Mouse (Mus musculus) kidney, adult 11 months (tissue): ENCODE data around the gene Hemk1.

Source experiments
- DNase-seq: peaks from one replicate; pipeline ENCODE4 v3.0.0; 2022

The Hemk1 gene

GRCm38 (mm10) chr9:107338172-107338883 lies at the start of gene Hemk1:
Gene Hemk1, minus strand, starts transcription at chr9:107338350.
- DNase-seq: peak; percentile 67

DNA sequence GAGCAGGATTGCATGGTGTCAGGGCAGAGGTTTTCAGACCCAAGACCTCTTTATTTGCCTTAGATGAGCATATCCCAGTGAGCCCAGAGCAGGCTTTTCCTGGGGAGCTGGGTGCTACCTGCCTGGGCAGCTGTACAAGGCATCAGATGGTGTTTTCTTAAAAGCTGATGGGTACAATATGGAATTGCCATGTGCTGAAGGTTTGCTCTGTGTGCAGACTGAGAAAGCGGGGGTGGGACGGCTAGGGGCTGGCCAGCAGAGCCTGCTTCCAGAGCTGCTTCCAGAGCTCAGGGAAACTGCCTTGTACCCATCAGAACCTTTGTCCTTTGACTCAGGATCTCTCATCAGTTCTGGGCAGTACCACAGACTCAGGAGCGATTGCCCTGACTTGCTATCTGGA lies 49.6 kb upstream of the Hemk1 start:
- DNase-seq: no peak

DNA sequence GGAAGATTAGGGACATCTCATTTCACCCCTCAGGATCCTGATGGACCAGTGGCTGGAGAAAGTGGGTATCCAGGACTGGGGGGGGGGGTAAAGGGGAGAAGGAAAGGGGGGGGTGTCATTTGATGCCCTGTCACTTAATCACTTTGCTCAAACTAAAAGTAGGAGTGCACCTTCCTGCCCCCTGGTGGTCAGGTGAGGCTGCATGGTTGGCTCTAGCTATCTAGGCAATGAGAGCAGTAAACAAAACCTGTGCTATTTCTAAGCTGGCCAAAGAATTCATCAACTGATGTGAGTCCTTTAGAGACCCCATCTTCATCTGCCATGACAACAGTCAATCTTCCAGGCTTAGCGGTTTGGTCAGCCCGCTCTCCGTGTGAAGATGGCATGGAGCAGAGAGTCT lies 48.6 kb upstream of the Hemk1 start:
- peak; percentile 32 for DNase-seq

DNA sequence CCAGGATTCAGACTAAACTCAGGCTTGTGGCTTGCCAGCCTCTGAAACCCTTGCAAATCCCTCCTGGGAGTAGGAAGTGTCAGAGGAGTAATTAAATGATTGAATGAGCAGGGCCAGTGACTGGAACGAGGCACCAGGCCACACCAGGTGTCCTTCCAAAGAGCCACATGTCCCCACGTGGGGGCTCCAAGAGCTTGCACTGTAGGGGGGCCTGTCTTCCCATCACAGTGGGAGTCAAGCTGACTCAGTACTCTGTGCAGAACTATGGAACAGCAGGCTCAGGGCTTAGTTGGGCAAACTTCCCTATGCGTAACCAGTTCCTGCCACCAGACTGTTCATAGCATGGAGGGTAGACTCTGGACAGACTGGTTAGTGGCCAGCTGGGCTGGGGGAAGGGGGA lies 46.2 kb upstream of the Hemk1 start:
- DNase-seq: no peak

GRCm38 (mm10) chr9:107381723-107382122 lies 43.6 kb upstream of the Hemk1 start:
- no peak for DNase-seq

- no peak for DNase-seq
Measured at GRCm38 (mm10) chr9:107377961-107378512, 39.9 kb upstream of the Hemk1 start.

DNA sequence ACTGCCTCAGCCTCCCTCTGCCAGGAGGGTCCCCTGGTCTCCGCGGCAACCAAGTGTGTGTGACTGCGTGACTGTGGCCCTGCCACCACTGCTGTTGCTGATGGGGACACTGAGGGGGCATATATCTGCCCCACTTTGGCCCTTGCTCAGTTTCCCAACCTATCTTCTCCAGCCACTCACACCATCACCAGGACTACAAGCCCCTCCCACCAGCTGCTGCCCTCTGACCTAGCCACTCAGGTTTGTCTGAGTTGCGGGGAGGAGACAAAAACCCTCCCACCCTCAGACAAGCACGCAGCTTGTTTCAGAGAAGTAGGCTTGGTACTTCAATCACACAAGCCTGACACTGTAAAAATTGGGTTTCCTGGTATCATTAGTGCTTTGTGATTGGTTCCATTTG lies 37.3 kb upstream of the Hemk1 start:
- no peak for DNase-seq

- DNase-seq: peak; percentile 7
Measured at GRCm38 (mm10) chr9:107374623-107375022, 36.5 kb upstream of the Hemk1 start.

DNA sequence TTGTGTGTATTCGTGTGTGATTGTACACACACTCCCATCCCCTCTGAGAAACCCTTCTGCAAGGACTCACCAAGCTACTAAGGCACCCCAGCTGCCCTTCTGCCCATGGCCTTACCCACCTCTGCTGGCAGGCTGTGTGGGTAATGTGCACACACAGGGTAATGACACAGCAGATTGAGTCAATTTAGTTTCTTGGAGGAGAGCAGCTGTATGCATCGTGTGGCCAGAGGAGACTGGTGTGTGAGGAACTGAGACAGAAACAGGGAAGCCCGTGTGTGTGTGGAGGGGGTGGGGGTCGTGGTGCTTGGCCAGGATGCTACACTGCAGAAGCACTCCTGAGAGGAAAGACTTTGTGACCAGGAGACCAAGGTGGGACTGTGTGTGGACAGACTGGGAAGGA lies 34.3 kb upstream of the Hemk1 start:
- DNase-seq: no peak

GRCm38 (mm10) chr9:107370106-107370463 lies 31.9 kb upstream of the Hemk1 start:
- no peak for DNase-seq

DNA sequence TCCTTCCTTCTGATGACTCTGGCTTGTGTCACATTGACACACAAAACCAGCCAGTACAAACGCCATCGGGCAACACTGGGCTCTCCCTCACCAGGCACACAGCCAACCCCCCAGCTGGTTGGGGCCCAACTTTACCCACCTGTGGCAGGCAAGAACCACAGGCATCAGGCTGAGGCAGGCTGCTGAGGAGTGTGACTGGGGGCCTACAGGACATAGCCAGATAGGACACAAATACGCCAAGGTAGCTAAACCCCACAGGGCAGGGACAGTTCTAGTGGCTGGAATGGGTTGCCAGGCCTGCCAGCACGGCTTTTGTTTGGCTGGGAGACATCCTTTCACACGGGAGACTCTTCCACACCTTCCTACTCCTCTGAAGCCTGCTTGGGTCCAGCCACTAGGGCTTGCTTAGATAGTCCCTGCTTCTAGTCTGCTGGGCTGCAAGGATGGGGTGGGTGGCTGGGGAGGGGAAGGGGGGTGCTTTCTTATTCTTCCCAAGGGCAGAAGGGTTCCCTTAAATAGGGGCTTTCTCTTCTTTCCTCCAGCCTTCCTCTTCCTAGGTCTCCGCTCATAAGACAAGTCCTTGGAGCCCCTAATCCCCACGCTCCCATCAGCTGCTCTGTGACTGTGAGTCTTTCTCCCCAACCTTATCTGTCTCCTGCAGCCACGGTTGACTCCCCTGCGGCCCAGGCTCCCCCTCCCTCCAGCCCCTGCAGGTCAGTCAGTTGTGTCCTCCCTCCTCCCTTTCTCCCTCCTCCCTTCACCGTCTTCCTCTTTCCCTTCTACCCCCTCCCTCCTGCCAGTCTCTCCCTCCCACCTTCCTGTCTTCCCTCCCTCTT lies 31.3 kb upstream of the Hemk1 start:
- no peak for DNase-seq

GRCm38 (mm10) chr9:107368302-107368701 lies 30.2 kb upstream of the Hemk1 start:
- DNase-seq: no peak

DNA sequence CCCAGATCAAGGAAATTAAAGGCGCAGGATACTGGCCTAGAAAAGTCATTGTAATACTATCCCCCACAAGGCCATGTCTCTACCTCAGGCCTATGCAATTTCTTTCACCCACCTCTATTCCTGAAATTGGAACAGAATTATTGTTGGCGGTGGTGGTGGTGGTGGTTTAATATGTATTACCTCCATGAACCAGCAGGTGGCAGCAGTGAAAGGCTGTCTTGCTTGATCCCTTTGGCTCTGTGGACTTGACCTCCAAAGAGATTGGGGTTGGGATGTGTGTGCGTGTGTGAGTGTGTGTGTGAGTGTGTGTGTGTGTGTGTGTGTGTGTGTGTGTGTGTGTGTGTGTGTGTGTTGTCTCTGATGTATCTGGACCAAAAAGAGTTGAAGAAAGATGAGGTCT lies 28.5 kb upstream of the Hemk1 start:
- no peak for DNase-seq

DNA sequence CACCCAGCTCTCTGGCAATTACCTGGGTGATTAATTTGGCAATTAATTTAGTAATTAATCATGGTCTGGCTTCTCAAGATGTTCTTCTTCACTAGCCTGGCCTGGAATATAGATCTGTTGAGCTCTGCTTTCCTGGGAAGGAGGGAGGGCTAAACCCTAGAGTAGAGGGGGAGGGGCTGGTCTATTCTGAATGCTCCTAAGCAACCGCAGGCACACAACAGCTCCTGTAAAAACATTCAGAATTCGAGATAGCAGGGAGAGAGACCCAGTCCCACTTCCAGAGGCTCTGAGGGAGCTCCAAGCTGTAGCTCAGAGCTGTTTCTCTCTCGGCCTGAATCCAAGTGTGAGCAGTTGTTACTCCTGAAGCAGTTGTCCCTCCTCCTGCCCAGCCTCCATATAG lies 22.8 kb upstream of the Hemk1 start:
- no peak for DNase-seq

DNA sequence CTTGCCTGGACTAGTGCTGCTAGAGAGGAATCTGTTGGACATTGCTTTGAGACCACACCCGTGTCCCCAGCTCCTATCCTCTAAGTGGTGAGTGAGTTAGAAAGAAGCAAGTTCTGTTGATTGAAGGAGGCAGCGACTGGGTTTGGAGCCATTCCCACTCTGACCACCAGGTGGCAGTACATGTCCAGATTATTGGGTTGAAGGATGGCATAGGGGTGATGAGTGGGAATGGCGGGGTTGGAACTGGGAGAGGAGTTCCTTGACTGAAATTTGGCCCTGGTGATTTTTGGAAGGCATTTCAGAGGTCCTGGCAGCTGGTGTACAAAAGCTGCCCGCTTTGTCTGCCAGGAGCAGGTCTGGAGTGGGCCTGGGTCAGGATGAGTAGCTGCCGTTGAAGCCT lies 19.5 kb upstream of the Hemk1 start:
- no peak for DNase-seq

DNA sequence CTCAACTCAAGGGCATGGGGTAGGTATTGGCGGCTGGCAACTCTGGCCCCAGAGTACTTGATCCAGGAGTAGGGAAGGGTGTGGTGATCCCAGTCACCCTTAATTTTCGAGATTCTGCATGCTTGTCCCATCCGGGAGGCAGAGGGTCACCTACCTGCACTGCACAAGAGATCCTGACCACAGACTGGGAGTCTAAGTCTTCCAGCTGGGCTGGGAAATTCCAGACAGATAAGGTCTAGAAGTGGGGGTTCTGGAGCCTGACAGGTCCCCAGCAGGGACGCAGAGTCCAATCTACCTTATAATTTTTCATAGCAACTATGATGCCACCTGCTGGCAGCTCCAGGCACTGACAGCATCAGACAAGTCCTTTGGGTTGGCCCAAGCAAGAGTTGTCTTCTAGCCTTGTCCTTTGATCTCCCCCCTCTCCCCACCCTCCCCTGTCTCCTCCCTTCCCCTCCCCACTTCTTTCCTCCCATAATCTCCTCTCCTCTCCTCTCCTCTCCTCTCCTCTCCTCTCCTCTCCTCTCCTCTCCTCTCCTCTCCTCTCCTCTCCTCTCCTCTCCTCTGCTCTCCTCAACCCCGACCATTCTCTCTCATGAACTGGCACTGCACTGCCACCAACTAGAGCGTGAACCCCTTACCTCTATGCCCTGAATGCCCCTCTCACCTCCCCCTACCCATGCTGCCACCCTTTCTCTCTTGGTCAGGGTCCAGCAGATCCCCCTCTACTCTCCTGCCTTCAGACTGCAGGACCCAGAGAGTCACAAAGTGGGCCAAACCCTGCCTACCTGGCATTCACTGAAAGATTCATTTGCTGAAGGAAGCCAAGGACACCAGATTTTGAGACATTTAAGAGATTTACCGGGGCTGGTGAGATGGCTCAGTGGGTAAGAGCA lies 18.0 kb upstream of the Hemk1 start:
- DNase-seq: peak; percentile 59

DNA sequence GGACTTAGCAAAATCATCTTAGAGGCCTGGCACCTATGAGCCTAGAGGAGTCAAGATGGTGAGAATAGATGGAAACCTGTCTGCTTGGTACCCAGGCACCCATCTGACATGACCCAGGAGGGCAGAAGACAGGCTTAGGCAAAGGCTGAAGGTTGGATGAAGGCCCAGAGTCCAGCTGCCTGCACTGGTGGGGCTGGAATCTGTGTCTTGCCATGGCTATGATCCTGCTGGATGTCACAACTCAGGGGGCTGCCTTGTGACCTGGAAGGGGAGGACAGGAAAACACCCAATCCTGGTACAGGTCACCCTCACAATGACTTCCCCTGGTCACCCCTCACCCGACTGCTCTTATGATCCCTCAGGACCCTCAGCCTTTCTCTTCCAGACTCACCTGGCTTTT lies 16.7 kb upstream of the Hemk1 start:
- no peak for DNase-seq

GRCm38 (mm10) chr9:107349321-107349720 lies 11.2 kb upstream of the Hemk1 start:
- no peak for DNase-seq

GRCm38 (mm10) chr9:107347586-107348183 lies 9.5 kb upstream of the Hemk1 start:
- DNase-seq: no peak

DNA sequence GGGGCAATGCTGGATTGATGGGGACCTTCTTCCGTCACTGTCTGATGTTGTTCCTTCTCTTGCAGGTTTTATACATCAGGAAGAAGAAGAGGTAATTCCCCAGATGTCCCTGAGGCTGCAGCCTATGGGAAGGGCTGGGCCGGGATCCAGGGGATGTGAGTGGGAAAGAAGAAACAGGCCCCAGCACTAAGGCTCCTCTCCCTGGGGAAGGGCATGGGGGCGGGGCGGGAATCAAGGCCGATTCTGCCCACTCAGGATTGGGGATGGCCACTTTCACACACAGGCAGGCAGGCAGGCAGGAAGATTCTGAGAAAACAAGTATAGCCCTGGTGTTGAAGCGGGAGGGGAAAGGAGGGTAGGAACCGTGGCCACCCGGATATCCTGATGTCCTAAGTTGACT lies 7.9 kb upstream of the Hemk1 start:
- DNase-seq: no peak

DNA sequence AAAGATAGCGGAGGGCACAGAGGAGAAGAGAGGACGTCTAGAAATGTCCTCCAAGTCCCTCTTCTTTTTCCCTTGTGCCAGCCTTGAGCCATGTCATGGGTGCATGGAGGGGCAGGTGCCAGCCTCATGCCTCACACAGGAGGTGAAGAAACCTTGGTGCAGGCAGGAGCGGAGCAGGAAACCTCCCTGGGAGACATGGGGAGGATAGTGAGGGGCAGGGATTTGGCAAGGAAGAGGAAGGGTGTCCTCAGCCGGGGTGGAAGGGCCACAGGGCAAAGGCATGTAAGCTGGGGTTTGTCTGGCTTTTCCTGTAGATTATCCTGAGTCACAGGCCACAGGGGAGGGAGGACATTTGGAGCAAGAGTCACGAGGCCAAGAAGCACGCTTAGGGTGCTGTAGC lies 5.9 kb upstream of the Hemk1 start:
- no peak for DNase-seq

- DNase-seq: no peak
Measured at GRCm38 (mm10) chr9:107343146-107343943, 5.2 kb upstream of the Hemk1 start.
